Mouse (Mus musculus): Measurements from ENCODE around the gene Gm20388. TPM values are rescaled to one million over a fixed set of nuclear protein-coding genes. Genes with fewer than 3 reads are reported as not detected.

Gene Gm20388
- polyA plus RNA-seq, 1 experiment from 2014 or later, result not detected

GRCm38 (mm10) chr8:122586749-122587148 is 2676.1 kb downstream of the Gm20388 start:
- H3K4me1 ChIP-seq (ENCODE audit: control insufficient read depth, insufficient read depth, low read length), result no peaks in the 10 kb centered on the region
- H3K27ac ChIP-seq (ENCODE audit: low read depth, low read length), result no peak overlapping the region
- H3K9ac ChIP-seq (ENCODE audit: low read depth, low read length), result no peak overlapping the region
- no peak overlapping the region for H3K4me3 ChIP-seq (ENCODE audit: low read length)
- no peak for ATAC-seq (ENCODE audit: low FRiP score, low TSS enrichment)
- no peak overlapping the region for H3K4me2 ChIP-seq (replicated peaks; ENCODE audit: low read depth, low read length)
- H3K9me3 ChIP-seq (ENCODE audit: control insufficient read depth, low read length), result no peaks in the 10 kb centered on the region
- H3K36me3 ChIP-seq (ENCODE audit: control insufficient read depth, insufficient read depth, low read length), result no peaks in the 10 kb centered on the region
- 81% methylated on average over 10 of the region's 10 CpGs for WGBS
- H3K27me3 ChIP-seq (ENCODE audit: control insufficient read depth, insufficient read depth, low read length), result no peaks in the 10 kb centered on the region

GRCm38 (mm10) chr8:122593240-122593639 is 2682.6 kb downstream of the Gm20388 start:
- H3K27ac ChIP-seq (ENCODE audit: low read depth, low read length), result no peak overlapping the region
- WGBS, result 50% methylated on average over 12 of the region's 12 CpGs
- H3K9ac ChIP-seq (ENCODE audit: low read depth, low read length), result peak overlapping the region; percentile 23; the same call in 1 of the 2 replicates
- H3K4me3 ChIP-seq (ENCODE audit: low read length), result no peak overlapping the region
- no peaks in the 10 kb centered on the region for H3K4me1 ChIP-seq (ENCODE audit: control insufficient read depth, insufficient read depth, low read length)
- no peak for ATAC-seq (ENCODE audit: low FRiP score, low TSS enrichment)
- H3K9me3 ChIP-seq (ENCODE audit: control insufficient read depth, low read length), result no peaks in the 10 kb centered on the region
- H3K4me2 ChIP-seq (replicated peaks; ENCODE audit: low read depth, low read length), result no peak overlapping the region
- H3K36me3 ChIP-seq (ENCODE audit: control insufficient read depth, insufficient read depth, low read length), result no peaks in the 10 kb centered on the region; the same call in 1 of the 2 replicates
- H3K27me3 ChIP-seq (ENCODE audit: control insufficient read depth, insufficient read depth, low read length), result no peaks in the 10 kb centered on the region

- H3K27ac ChIP-seq (ENCODE audit: low read depth, low read length), result no peak overlapping the region
- no peak overlapping the region for H3K9ac ChIP-seq (ENCODE audit: low read depth, low read length)
- H3K36me3 ChIP-seq (ENCODE audit: control insufficient read depth, insufficient read depth, low read length), result peaks cover 3% of the 10 kb centered on the region; the same call in 1 of the 2 replicates
- ATAC-seq (ENCODE audit: low FRiP score, low TSS enrichment), result no peak
- H3K4me3 ChIP-seq (ENCODE audit: low read length), result no peak overlapping the region
- WGBS, result 77% methylated on average over 19 of the region's 19 CpGs
- H3K9me3 ChIP-seq (ENCODE audit: control insufficient read depth, low read length), result no peaks in the 10 kb centered on the region
- no peak overlapping the region for H3K4me2 ChIP-seq (replicated peaks; ENCODE audit: low read depth, low read length)
- H3K27me3 ChIP-seq (ENCODE audit: control insufficient read depth, insufficient read depth, low read length), result no peaks in the 10 kb centered on the region
- no peaks in the 10 kb centered on the region for H3K4me1 ChIP-seq (ENCODE audit: control insufficient read depth, insufficient read depth, low read length)
Measured at GRCm38 (mm10) chr8:122593783-122594507, 2683.3 kb downstream of the Gm20388 start.

GRCm38 (mm10) chr8:122596031-122596430 is 2685.4 kb downstream of the Gm20388 start:
- H3K27ac ChIP-seq (ENCODE audit: low read depth, low read length), result no peak overlapping the region
- H3K4me1 ChIP-seq (ENCODE audit: control insufficient read depth, insufficient read depth, low read length), result no peaks in the 10 kb centered on the region
- no peaks in the 10 kb centered on the region for H3K27me3 ChIP-seq (ENCODE audit: control insufficient read depth, insufficient read depth, low read length)
- no peak overlapping the region for H3K9ac ChIP-seq (ENCODE audit: low read depth, low read length)
- ATAC-seq (ENCODE audit: low FRiP score, low TSS enrichment), result no peak
- H3K9me3 ChIP-seq (ENCODE audit: control insufficient read depth, low read length), result no peaks in the 10 kb centered on the region
- 57% methylated on average over 4 of the region's 4 CpGs for WGBS
- no peak overlapping the region for H3K4me3 ChIP-seq (ENCODE audit: low read length)
- H3K36me3 ChIP-seq (ENCODE audit: control insufficient read depth, insufficient read depth, low read length), result peaks cover 3% of the 10 kb centered on the region; the same call in 1 of the 2 replicates
- no peak overlapping the region for H3K4me2 ChIP-seq (replicated peaks; ENCODE audit: low read depth, low read length)

- Histone ChIP-seq H3K9me3 (ENCODE audit: control insufficient read depth, low read length) (no peaks in the 10 kb centered on the region), H3K4me3 (ENCODE audit: low read length) (no peak overlapping the region), H3K27ac (ENCODE audit: low read depth, low read length) (no peak overlapping the region), H3K27me3 (ENCODE audit: control insufficient read depth, insufficient read depth, low read length) (no peaks in the 10 kb centered on the region), H3K4me2 (replicated peaks; ENCODE audit: low read depth, low read length) (no peak overlapping the region), H3K36me3 (ENCODE audit: control insufficient read depth, insufficient read depth, low read length) (peaks cover 6% of the 10 kb centered on the region; the same call in 1 of the 2 replicates), H3K4me1 (ENCODE audit: control insufficient read depth, insufficient read depth, low read length) (no peaks in the 10 kb centered on the region), H3K9ac (ENCODE audit: low read depth, low read length) (no peak overlapping the region)
- ATAC-seq (ENCODE audit: low FRiP score, low TSS enrichment), result no peak
- WGBS, result 90% methylated on average over 9 of the region's 9 CpGs
Measured at GRCm38 (mm10) chr8:122600666-122601065, 2690.0 kb downstream of the Gm20388 start.

- no peak for ATAC-seq (ENCODE audit: low FRiP score, low TSS enrichment)
- WGBS, result 27% methylated on average over 1 of the region's 1 CpGs
Measured at GRCm38 (mm10) chr8:122604640-122605039, 2694.0 kb downstream of the Gm20388 start.

GRCm38 (mm10) chr8:122605367-122605766 is 2694.7 kb downstream of the Gm20388 start:
- no peaks in the 10 kb centered on the region for H3K27me3 ChIP-seq (ENCODE audit: control insufficient read depth, insufficient read depth, low read length)
- no peaks in the 10 kb centered on the region for H3K9me3 ChIP-seq (ENCODE audit: control insufficient read depth, low read length)
- no peak overlapping the region for H3K4me3 ChIP-seq (ENCODE audit: low read length)
- H3K4me1 ChIP-seq (ENCODE audit: control insufficient read depth, insufficient read depth, low read length), result no peaks in the 10 kb centered on the region
- H3K9ac ChIP-seq (ENCODE audit: low read depth, low read length), result no peak overlapping the region
- 70% methylated on average over 4 of the region's 4 CpGs for WGBS
- no peak overlapping the region for H3K4me2 ChIP-seq (replicated peaks; ENCODE audit: low read depth, low read length)
- no peak for ATAC-seq (ENCODE audit: low FRiP score, low TSS enrichment)
- peaks cover 3% of the 10 kb centered on the region; the same call in 1 of the 2 replicates for H3K36me3 ChIP-seq (ENCODE audit: control insufficient read depth, insufficient read depth, low read length)
- no peak overlapping the region for H3K27ac ChIP-seq (ENCODE audit: low read depth, low read length)

More at GRCm38 (mm10) chr8:122604640-122605039, 2694.0 kb downstream of the Gm20388 start:
- peaks cover 3% of the 10 kb centered on the region; the same call in 1 of the 2 replicates for H3K36me3 ChIP-seq (ENCODE audit: control insufficient read depth, insufficient read depth, low read length)
- H3K4me1 ChIP-seq (ENCODE audit: control insufficient read depth, insufficient read depth, low read length), result no peaks in the 10 kb centered on the region
- no peak overlapping the region for H3K4me3 ChIP-seq (ENCODE audit: low read length)
- H3K27me3 ChIP-seq (ENCODE audit: control insufficient read depth, insufficient read depth, low read length), result no peaks in the 10 kb centered on the region
- no peak overlapping the region for H3K27ac ChIP-seq (ENCODE audit: low read depth, low read length)
- no peak overlapping the region for H3K9ac ChIP-seq (ENCODE audit: low read depth, low read length)
- no peak overlapping the region for H3K4me2 ChIP-seq (replicated peaks; ENCODE audit: low read depth, low read length)
- H3K9me3 ChIP-seq (ENCODE audit: control insufficient read depth, low read length), result no peaks in the 10 kb centered on the region

- Histone ChIP-seq H3K4me2 (replicated peaks; ENCODE audit: low read depth, low read length) (no peak overlapping the region), H3K9ac (ENCODE audit: low read depth, low read length) (no peak overlapping the region), H3K9me3 (ENCODE audit: control insufficient read depth, low read length) (no peaks in the 10 kb centered on the region), H3K27me3 (ENCODE audit: control insufficient read depth, insufficient read depth, low read length) (no peaks in the 10 kb centered on the region), H3K36me3 (ENCODE audit: control insufficient read depth, insufficient read depth, low read length) (peaks cover 3% of the 10 kb centered on the region; the same call in 1 of the 2 replicates), H3K4me3 (ENCODE audit: low read length) (no peak overlapping the region), H3K4me1 (ENCODE audit: control insufficient read depth, insufficient read depth, low read length) (no peaks in the 10 kb centered on the region), H3K27ac (ENCODE audit: low read depth, low read length) (no peak overlapping the region)
- 79% methylated on average over 11 of the region's 12 CpGs for WGBS
- no peak for ATAC-seq (ENCODE audit: low FRiP score, low TSS enrichment)
Measured at GRCm38 (mm10) chr8:122606810-122607209, 2696.2 kb downstream of the Gm20388 start.

GRCm38 (mm10) chr8:122610209-122610608 is 2699.6 kb downstream of the Gm20388 start:
- peaks cover 8% of the 10 kb centered on the region for H3K4me1 ChIP-seq (ENCODE audit: control insufficient read depth, insufficient read depth, low read length)
- H3K9me3 ChIP-seq (ENCODE audit: control insufficient read depth, low read length), result no peaks in the 10 kb centered on the region
- peak overlapping the region; percentile 80 for H3K4me2 ChIP-seq (replicated peaks; ENCODE audit: low read depth, low read length)
- H3K27me3 ChIP-seq (ENCODE audit: control insufficient read depth, insufficient read depth, low read length), result no peaks in the 10 kb centered on the region
- peak overlapping the region; percentile 71; the same call in 1 of the 2 replicates for H3K4me3 ChIP-seq (ENCODE audit: low read length)
- no peak overlapping the region for H3K27ac ChIP-seq (ENCODE audit: low read depth, low read length)
- WGBS, result 48% methylated on average over 4 of the region's 4 CpGs
- no peaks in the 10 kb centered on the region for H3K36me3 ChIP-seq (ENCODE audit: control insufficient read depth, insufficient read depth, low read length)
- H3K9ac ChIP-seq (ENCODE audit: low read depth, low read length), result no peak overlapping the region
- no peak for ATAC-seq (ENCODE audit: low FRiP score, low TSS enrichment)
